Mouse (Mus musculus) midbrain, embryonic 12.5 days (tissue): ENCODE data around the gene Gtf2a1l. TPM values are rescaled to one million over a fixed set of nuclear protein-coding genes. Genes with fewer than 3 reads are reported as not detected.
A peak's percentile ranks its signal among the peaks of the same experiment; 100 is the strongest.

Experiments used
- ATAC-seq: fragments of 200-750 bp; cut with Nextera tagmentation; 2 replicates; pipeline ENCODE4 v1.8.0; 2017; ENCODE audit warnings: low read depth, moderate TSS enrichment, moderate library complexity; ENCODE audit not compliant: low FRiP score
- H3K27ac ChIP-seq: fragments of 300-500 bp; sonication (generic); replicated peaks from 2 replicates; pipeline ENCODE4 v1.5.1; 2016; ENCODE audit warnings: mild to moderate bottlenecking
- H3K27me3 ChIP-seq: fragments of 300-500 bp; sonication (generic); 2 replicates; pipeline ENCODE4 v1.6.1; 2016; ENCODE audit warnings: mild to moderate bottlenecking
- H3K36me3 ChIP-seq: fragments of 300-500 bp; sonication (generic); 2 replicates; pipeline ENCODE4 v1.6.1; 2016
- H3K4me1 ChIP-seq: fragments of 300-500 bp; sonication (generic); 2 replicates; pipeline ENCODE4 v1.6.1; 2016
- H3K4me2 ChIP-seq: fragments of 300-500 bp; sonication (generic); replicated peaks from 2 replicates; pipeline ENCODE4 v1.6.1; 2016; ENCODE audit warnings: mild to moderate bottlenecking, moderate library complexity
- H3K4me3 ChIP-seq: fragments of 300-500 bp; sonication (generic); 2 replicates; pipeline ENCODE4 v1.5.1; 2016; ENCODE audit warnings: mild to moderate bottlenecking
- H3K9ac ChIP-seq: fragments of 300-500 bp; sonication (generic); replicated peaks from 2 replicates; pipeline ENCODE4 v1.6.1; 2016; ENCODE audit warnings: mild to moderate bottlenecking, moderate library complexity
- H3K9me3 ChIP-seq: fragments of 300-500 bp; sonication (generic); 2 replicates; pipeline ENCODE4 v1.6.1; 2016; ENCODE audit warnings: mild to moderate bottlenecking
- WGBS: fragments of 180-500 bp; shearing (Covaris S2); methylation state at CpG from one replicate; pipeline ENCODE4 v1.1.7; 2016; 5-methylcytosine and 5-hydroxymethylcytosine counted together
- polyA plus RNA-seq: library from polyadenylated mRNA; unstranded; fragments of >200 nt; fragmentation: Nextera tagmentation; extraction: Ambion mirVana; gene quantifications from 2 replicates; pipeline ENCODE4 v1.2.1, GENCODE M21; 2016

The Gtf2a1l gene
- 0.21 and 0.64 TPM in 2 replicates for polyA plus RNA-seq

GRCm38 (mm10) chr17:88668452-88668851 is at the start of gene Gtf2a1l:
Gtf2a1l (plus strand) TSS chr17:88668660.
- no peak within 1 kb of the TSS for H3K27ac ChIP-seq
- peak; percentile 21; the same call in 1 of the 2 replicates for ATAC-seq
- 30% methylated on average over 21 of the region's 21 CpGs for WGBS

DNA sequence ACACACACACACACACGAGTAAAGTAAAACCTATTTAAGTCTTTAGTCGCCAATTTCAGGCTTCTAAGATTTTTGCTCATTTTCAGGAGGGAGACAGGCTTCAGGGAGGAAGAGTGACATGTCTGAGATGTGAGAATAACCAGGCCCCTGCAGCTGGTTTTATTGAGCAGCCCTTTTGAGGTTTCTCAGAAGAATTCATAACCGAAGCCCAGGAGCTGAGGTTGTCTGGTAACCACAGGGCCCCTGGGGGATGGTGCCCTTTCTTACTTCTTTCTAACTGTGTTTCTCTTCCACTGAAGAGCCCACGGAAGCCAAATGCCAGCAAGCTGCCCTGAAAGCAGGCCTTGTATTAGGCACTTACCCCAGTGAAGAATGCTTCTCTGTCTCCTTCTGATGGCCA is 47.5 kb upstream of the Gtf2a1l start:
- ATAC-seq = no peak
- no peak overlapping the region for H3K4me2 ChIP-seq
- WGBS = 81% methylated on average over 4 of the region's 4 CpGs

More at GRCm38 (mm10) chr17:88668452-88668851, at the start of gene Gtf2a1l:
- Histone ChIP-seq H3K9ac (no peak within 1 kb of the TSS), H3K4me2 (peak within 1 kb of the TSS; percentile 32), H3K9me3 (no peaks in the 10 kb centered on the region), H3K4me1 (peaks cover 18% of the 10 kb centered on the region), H3K4me3 (no peak within 1 kb of the TSS), H3K36me3 (no peaks in the 10 kb centered on the region), H3K27me3 (peaks cover 14% of the 10 kb centered on the region; the same call in 1 of the 2 replicates)

DNA sequence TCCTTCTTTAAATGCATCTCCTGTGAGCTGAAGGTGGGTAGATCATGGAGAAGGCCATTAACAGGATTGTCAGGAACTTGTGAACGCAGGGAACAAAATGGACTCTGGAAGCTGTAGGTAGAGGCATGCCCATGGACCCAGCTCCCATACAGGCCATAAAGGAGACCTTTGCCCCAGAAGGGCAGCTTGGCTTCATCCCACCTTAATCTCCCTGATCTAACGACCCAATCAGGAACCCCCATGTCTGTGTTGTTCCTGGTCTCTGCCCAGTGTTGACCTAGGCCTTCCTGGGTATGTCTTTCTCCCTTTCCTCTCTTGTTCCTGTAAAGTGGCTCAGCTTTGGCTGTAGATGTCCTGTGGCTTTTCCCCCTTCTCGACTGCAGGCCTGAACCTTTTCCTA is 47.1 kb upstream of the Gtf2a1l start:
- H3K9ac ChIP-seq = no peak overlapping the region
- H3K36me3 ChIP-seq = no peaks in the 10 kb centered on the region
- ATAC-seq = no peak
- H3K4me1 ChIP-seq = no peaks in the 10 kb centered on the region
- H3K4me2 ChIP-seq = no peak overlapping the region
- H3K4me3 ChIP-seq = no peak overlapping the region
- 89% methylated on average over 3 of the region's 3 CpGs for whole genome bisulfite sequencing
- H3K27ac ChIP-seq = no peak overlapping the region
- H3K27me3 ChIP-seq = no peaks in the 10 kb centered on the region
- H3K9me3 ChIP-seq = no peaks in the 10 kb centered on the region

More for the DNA sequence above, 47.5 kb upstream of the Gtf2a1l start:
- Histone ChIP-seq H3K9me3 (no peaks in the 10 kb centered on the region), H3K36me3 (no peaks in the 10 kb centered on the region), H3K4me1 (no peaks in the 10 kb centered on the region), H3K9ac (no peak overlapping the region), H3K27ac (no peak overlapping the region), H3K27me3 (no peaks in the 10 kb centered on the region), H3K4me3 (no peak overlapping the region)

DNA sequence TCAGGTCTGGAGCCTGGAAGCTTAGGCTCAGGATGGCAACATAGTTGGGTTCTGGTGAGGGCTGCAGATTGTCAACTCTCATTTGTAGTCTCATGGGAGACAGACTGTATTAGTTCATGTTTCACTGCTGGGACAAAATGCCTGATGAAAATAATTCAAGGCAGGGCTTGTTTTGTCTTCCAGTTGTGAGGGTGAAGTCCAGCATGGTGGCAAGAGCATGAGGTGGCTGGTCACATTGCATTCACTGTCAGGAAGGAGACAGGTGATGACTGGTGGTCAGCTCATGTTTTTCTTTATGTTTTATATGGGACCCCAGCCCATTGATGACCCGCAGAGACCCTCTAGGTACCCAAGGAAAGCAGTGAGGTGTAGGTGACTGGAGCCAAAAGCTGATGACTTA is 45.7 kb upstream of the Gtf2a1l start:
- no peaks in the 10 kb centered on the region for H3K27me3 ChIP-seq
- 0 out of 2 replicates have a peak, but pooled peaks cover 4% of the 10 kb centered on the region for H3K4me1 ChIP-seq
- 85% methylated on average over 1 of the region's 1 CpGs for WGBS
- H3K27ac ChIP-seq = no peak overlapping the region
- H3K36me3 ChIP-seq = no peaks in the 10 kb centered on the region
- ATAC-seq = no peak
- no peak overlapping the region for H3K4me3 ChIP-seq
- H3K9ac ChIP-seq = no peak overlapping the region
- no peaks in the 10 kb centered on the region for H3K9me3 ChIP-seq
- no peak overlapping the region for H3K4me2 ChIP-seq

- Histone ChIP-seq H3K4me2 (no peak overlapping the region), H3K4me3 (no peak overlapping the region), H3K36me3 (no peaks in the 10 kb centered on the region), H3K27ac (no peak overlapping the region), H3K27me3 (no peaks in the 10 kb centered on the region), H3K4me1 (peaks cover 9% of the 10 kb centered on the region), H3K9me3 (no peaks in the 10 kb centered on the region), H3K9ac (no peak overlapping the region)
- ATAC-seq = no peak
- 89% methylated on average over 4 of the region's 4 CpGs for WGBS
Measured at GRCm38 (mm10) chr17:88624386-88624785, 44.1 kb upstream of the Gtf2a1l start.

GRCm38 (mm10) chr17:88625350-88625749 is 43.1 kb upstream of the Gtf2a1l start:
- WGBS = 94% methylated on average over 13 of the region's 13 CpGs
- Histone ChIP-seq H3K36me3 (no peaks in the 10 kb centered on the region), H3K27ac (no peak overlapping the region), H3K4me1 (peaks cover 19% of the 10 kb centered on the region), H3K9ac (no peak overlapping the region), H3K27me3 (no peaks in the 10 kb centered on the region), H3K4me2 (no peak overlapping the region), H3K9me3 (no peaks in the 10 kb centered on the region), H3K4me3 (no peak overlapping the region)
- ATAC-seq = no peak

- ATAC-seq = no peak
- Histone ChIP-seq H3K4me1 (peaks cover 25% of the 10 kb centered on the region), H3K4me2 (no peak overlapping the region), H3K36me3 (no peaks in the 10 kb centered on the region), H3K27me3 (no peaks in the 10 kb centered on the region), H3K27ac (no peak overlapping the region), H3K9me3 (no peaks in the 10 kb centered on the region), H3K9ac (no peak overlapping the region), H3K4me3 (no peak overlapping the region)
- 76% methylated on average over 7 of the region's 7 CpGs for WGBS
Measured at GRCm38 (mm10) chr17:88625931-88626330, 42.5 kb upstream of the Gtf2a1l start.

DNA sequence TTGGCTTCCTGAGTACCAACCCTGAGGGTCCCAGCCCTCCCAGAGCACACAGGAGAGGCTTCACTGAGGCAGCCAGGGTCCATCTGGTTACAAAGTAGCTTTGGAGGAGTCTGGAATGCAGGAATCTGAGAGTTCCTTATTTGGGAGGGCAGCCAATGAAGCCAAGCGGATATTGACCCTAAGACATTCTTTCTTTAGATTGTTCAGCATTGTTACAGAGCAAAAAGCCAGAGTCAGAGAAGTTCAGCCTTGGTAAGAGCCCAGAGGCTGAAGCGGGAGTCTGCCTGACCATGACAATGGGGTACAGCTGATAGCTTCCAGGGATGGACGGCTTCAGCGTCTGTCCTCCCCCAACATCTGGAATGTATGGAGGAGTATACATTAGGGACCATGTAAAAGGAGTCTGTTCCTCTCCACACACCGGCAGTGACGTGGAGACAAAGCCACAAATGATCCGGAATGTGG is 42.1 kb upstream of the Gtf2a1l start:
- 46% methylated on average over 7 of the region's 7 CpGs for WGBS
- H3K27me3 ChIP-seq = no peaks in the 10 kb centered on the region
- ATAC-seq = no peak
- no peak overlapping the region for H3K9ac ChIP-seq
- peaks cover 26% of the 10 kb centered on the region for H3K4me1 ChIP-seq
- no peak overlapping the region for H3K4me3 ChIP-seq
- no peaks in the 10 kb centered on the region for H3K9me3 ChIP-seq
- H3K4me2 ChIP-seq = no peak overlapping the region
- no peaks in the 10 kb centered on the region for H3K36me3 ChIP-seq
- H3K27ac ChIP-seq = no peak overlapping the region

DNA sequence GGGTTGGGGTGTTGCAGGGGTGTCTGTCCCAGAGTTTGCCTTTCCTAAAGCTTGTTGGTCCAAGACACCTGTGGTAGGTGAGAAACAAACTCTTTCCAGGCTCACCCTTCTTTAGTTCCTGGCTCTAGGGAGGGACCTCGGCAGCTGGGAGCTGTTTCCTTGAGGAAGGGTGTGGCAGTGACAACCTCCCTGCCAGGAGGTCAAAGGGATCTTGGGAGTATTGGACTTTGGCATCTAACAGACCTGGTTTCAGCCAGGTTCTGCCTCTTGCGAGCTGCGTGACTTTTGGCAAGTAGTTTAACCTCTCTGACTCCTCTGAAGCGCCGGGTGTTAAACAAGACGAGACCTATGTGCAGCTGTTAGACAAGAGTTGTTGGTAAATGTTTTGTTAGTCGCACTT is 41.3 kb upstream of the Gtf2a1l start:
- ATAC-seq = no peak
- Histone ChIP-seq H3K9me3 (no peaks in the 10 kb centered on the region), H3K4me2 (no peak overlapping the region), H3K4me3 (no peak overlapping the region), H3K27me3 (no peaks in the 10 kb centered on the region), H3K36me3 (no peaks in the 10 kb centered on the region), H3K4me1 (peaks cover 29% of the 10 kb centered on the region), H3K27ac (no peak overlapping the region), H3K9ac (no peak overlapping the region)
- 84% methylated on average over 7 of the region's 7 CpGs for WGBS

DNA sequence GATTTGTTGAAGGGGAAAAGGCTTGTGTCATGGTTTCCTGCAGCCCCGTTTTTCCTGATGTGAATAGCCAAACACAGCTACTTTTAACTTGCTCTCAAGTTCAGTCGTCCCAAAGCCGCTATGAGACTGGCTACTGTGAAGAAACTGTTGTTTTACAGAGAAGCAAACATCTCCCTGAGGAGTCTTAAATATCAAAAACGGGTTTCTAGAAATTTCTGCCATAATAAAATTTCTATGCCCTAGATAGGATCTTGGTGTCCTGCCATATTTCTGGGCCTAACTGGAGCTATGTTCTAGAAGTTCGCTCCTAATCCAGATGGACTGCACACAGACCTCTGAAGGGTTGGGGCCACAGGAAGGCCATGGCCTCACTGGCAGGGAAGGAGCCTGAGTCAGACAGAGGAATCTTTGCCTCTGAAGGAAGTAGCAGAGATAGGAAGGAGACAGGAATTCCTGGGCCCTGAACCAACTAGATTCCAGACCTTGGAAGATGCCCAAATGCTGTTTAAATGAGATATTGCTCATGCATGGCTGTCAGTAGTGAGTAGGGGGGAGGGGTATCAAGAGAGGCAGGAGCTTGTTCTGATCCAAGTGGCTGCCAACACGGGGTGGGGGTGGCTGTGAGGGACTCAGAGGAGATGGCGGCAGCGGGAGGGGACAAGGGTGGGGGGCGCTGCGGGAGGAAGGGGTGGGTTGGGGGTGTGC is 39.6 kb upstream of the Gtf2a1l start:
- Histone ChIP-seq H3K4me3 (no peak overlapping the region), H3K27ac (no peak overlapping the region; the same call in 1 of the 2 replicates), H3K9ac (no peak overlapping the region), H3K27me3 (no peaks in the 10 kb centered on the region), H3K4me1 (peaks cover 29% of the 10 kb centered on the region), H3K36me3 (no peaks in the 10 kb centered on the region), H3K9me3 (no peaks in the 10 kb centered on the region), H3K4me2 (no peak overlapping the region)
- 58% methylated on average over 8 of the region's 10 CpGs for WGBS
- peak; percentile 45; the same call in 1 of the 2 replicates for ATAC-seq

DNA sequence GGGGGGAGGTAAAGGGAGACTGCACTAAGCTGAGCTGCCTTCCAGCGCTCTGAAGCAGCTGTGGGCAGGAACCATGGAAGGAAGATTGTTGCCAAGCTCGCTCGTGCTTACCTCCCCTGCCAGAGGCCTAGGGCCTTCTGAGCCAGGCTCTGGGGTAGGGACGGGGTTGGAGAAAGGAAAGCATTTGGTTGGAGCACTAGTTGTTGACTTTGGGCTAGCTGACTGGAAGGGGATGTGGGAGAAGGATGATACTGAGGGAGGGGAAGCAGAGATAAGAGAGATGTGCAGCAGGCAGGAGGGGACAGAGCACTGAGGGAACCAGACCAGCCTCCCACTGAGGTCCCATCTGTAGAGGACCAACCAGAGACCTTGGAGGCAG is 39.1 kb upstream of the Gtf2a1l start:
- H3K36me3 ChIP-seq = no peaks in the 10 kb centered on the region
- peak; percentile 32; the same call in 1 of the 2 replicates for ATAC-seq
- H3K9ac ChIP-seq = no peak overlapping the region
- no peak overlapping the region for H3K4me2 ChIP-seq
- H3K27me3 ChIP-seq = no peaks in the 10 kb centered on the region
- peaks cover 29% of the 10 kb centered on the region for H3K4me1 ChIP-seq
- WGBS = 27% methylated on average over 4 of the region's 4 CpGs
- H3K27ac ChIP-seq = no peak overlapping the region; the same call in 1 of the 2 replicates
- no peak overlapping the region for H3K4me3 ChIP-seq
- no peaks in the 10 kb centered on the region for H3K9me3 ChIP-seq

- Histone ChIP-seq H3K4me2 (no peak overlapping the region), H3K27me3 (no peaks in the 10 kb centered on the region), H3K36me3 (no peaks in the 10 kb centered on the region), H3K4me1 (peaks cover 29% of the 10 kb centered on the region), H3K9me3 (no peaks in the 10 kb centered on the region), H3K27ac (peak overlapping the region; percentile 15), H3K4me3 (no peak overlapping the region), H3K9ac (no peak overlapping the region; the same call in 1 of the 2 replicates)
- 7% methylated on average over 11 of the region's 11 CpGs for WGBS
- ATAC-seq = peak; percentile 72
Measured at GRCm38 (mm10) chr17:88629931-88630553, 38.4 kb upstream of the Gtf2a1l start.
